In genomic region chr2:31122806-31123205, GRCm38 (mm10) we compare ENCODE assay signal across 24 mouse cellular contexts. TPM values are rescaled to one million over a fixed set of nuclear protein-coding genes. Genes with fewer than 3 reads are reported as not detected.
DNase-seq lines count a peak whose midpoint lies in the region; ATAC-seq and TF ChIP-seq lines count a peak whose summit lies in the region.
"Had no signal": no experiment of that assay in that cellular context is flagged by ENCODE, and none has a peak within 500 bp of the region (broad histone marks: within the 10 kb centered on the region; RNA-seq: fewer than 3 reads in every experiment).

No protein-coding gene starts in this region.

- DNase-seq in heart, adult 2 months, result no peak
- no peak for DNase-seq in heart, embryonic 10.5 days (ENCODE audit: low spot score)
- DNase-seq in liver, embryonic 11.5 days (ENCODE audit: low spot score), result no peak
- DNase-seq in hindbrain, postnatal 0 days (ENCODE audit: low spot score), result no peak
- DNase-seq: adrenal gland, adult 2 months; adrenal gland, postnatal 14 days; cerebellum, adult 11 months; cerebellum, adult 9-11 months; cerebellum, postnatal 25 days; gastrocnemius, postnatal 25 days; heart, adult 18-20 months; heart, postnatal 14 days; heart, postnatal 4 days had no signal

- no peak for TF ChIP-seq CTCF in heart, adult 2 months (IDR thresholded peaks at IDR 0.05)
- TF ChIP-seq CTCF in hindbrain, postnatal 0 days (IDR thresholded peaks at IDR 0.05; ENCODE audit: low read depth), result no peak

- H3K4me3 ChIP-seq in heart, adult 2 months, result no peak overlapping the region
- H3K4me3 ChIP-seq in heart, embryonic 10.5 days, result no peak overlapping the region
- H3K4me3 ChIP-seq in liver, embryonic 11.5 days (ENCODE audit: low read depth, low read length), result no peak overlapping the region
- no peak overlapping the region for H3K4me3 ChIP-seq in liver, embryonic 12.5 days
- H3K4me3 ChIP-seq in stomach, embryonic 16.5 days (replicated peaks; ENCODE audit: low read length), result no peak overlapping the region
- no peak overlapping the region for H3K4me3 ChIP-seq in hindbrain, postnatal 0 days (ENCODE audit: low read length)
- H3K4me3 ChIP-seq: embryonic facial prominence, embryonic 13.5 days; forebrain, embryonic 10.5 days; forebrain, embryonic 13.5 days; heart, embryonic 12.5 days had no signal

- H3K4me1 ChIP-seq in heart, adult 2 months (ENCODE audit: control insufficient read depth, insufficient read depth, low read length), result peaks cover 21% of the 10 kb centered on the region
- H3K4me1 ChIP-seq in heart, embryonic 10.5 days, result peaks cover 51% of the 10 kb centered on the region
- peaks cover 41% of the 10 kb centered on the region for H3K4me1 ChIP-seq in liver, embryonic 11.5 days (replicated peaks; ENCODE audit: control insufficient read depth, insufficient read depth, low read length)
- peaks cover 64% of the 10 kb centered on the region for H3K4me1 ChIP-seq in liver, embryonic 12.5 days
- H3K4me1 ChIP-seq in stomach, embryonic 16.5 days (ENCODE audit: control insufficient read depth, insufficient read depth, low read length), result peaks cover 23% of the 10 kb centered on the region
- H3K4me1 ChIP-seq in hindbrain, postnatal 0 days (ENCODE audit: insufficient read depth, low read length), result peaks cover 4% of the 10 kb centered on the region; the same call in 1 of the 2 replicates

- H3K27ac ChIP-seq in heart, adult 2 months, result peak overlapping the region; percentile 15; the same call in 1 of the 2 replicates
- H3K27ac ChIP-seq in heart, embryonic 10.5 days, result no peak overlapping the region
- H3K27ac ChIP-seq in liver, embryonic 11.5 days (ENCODE audit: low read depth, low read length), result peak overlapping the region; percentile 21; the same call in 1 of the 2 replicates
- no peak overlapping the region for H3K27ac ChIP-seq in liver, embryonic 12.5 days
- peak overlapping the region; percentile 35; the same call in 1 of the 2 replicates for H3K27ac ChIP-seq in stomach, embryonic 16.5 days (ENCODE audit: low read length)
- H3K27ac ChIP-seq in hindbrain, postnatal 0 days, result no peak overlapping the region
- H3K27ac ChIP-seq: embryonic facial prominence, embryonic 13.5 days; forebrain, embryonic 10.5 days; forebrain, embryonic 13.5 days; hindbrain, embryonic 14.5 days had no signal

- no peaks in the 10 kb centered on the region for H3K27me3 ChIP-seq in heart, adult 2 months (ENCODE audit: control insufficient read depth, insufficient read depth, low read length)
- H3K27me3 ChIP-seq in heart, embryonic 10.5 days (ENCODE audit: insufficient read depth, poor library complexity, severe bottlenecking), result no peaks in the 10 kb centered on the region
- no peaks in the 10 kb centered on the region for H3K27me3 ChIP-seq in liver, embryonic 11.5 days (replicated peaks; ENCODE audit: control insufficient read depth, insufficient read depth, low read length)
- H3K27me3 ChIP-seq in liver, embryonic 12.5 days (replicated peaks), result no peaks in the 10 kb centered on the region
- H3K27me3 ChIP-seq in stomach, embryonic 16.5 days (ENCODE audit: control insufficient read depth, insufficient read depth, low read length), result no peaks in the 10 kb centered on the region
- no peaks in the 10 kb centered on the region for H3K27me3 ChIP-seq in hindbrain, postnatal 0 days (ENCODE audit: insufficient read depth, low read length)
- H3K27me3 ChIP-seq: embryonic facial prominence, embryonic 13.5 days; forebrain, embryonic 13.5 days; heart, embryonic 12.5 days; Patski had no signal

- H3K79me2 ChIP-seq in heart, adult 2 months (replicated peaks; ENCODE audit: control insufficient read depth, insufficient read depth, low read length), result peaks cover 1% of the 10 kb centered on the region; the same call in 1 of the 2 replicates

- 71% methylated on average over 5 of the region's 5 CpGs for WGBS in heart, adult 2 months
- 85% methylated on average over 5 of the region's 5 CpGs for WGBS in heart, embryonic 10.5 days
- 90% methylated on average over 5 of the region's 5 CpGs for WGBS in liver, embryonic 11.5 days
- WGBS in liver, embryonic 12.5 days (ENCODE audit: insufficient replicate concordance), result 87% methylated on average over 5 of the region's 5 CpGs
- 89% methylated on average over 5 of the region's 5 CpGs for WGBS in stomach, embryonic 16.5 days
- 79% methylated on average over 5 of the region's 5 CpGs for WGBS in hindbrain, postnatal 0 days

- intact Hi-C loops in heart, adult 2 months (cut with DNase I), result no loop called here

- no peak overlapping the region for H3K4me2 ChIP-seq in liver, embryonic 11.5 days
- H3K4me2 ChIP-seq in liver, embryonic 12.5 days, result no peak overlapping the region
- H3K4me2 ChIP-seq in stomach, embryonic 16.5 days (ENCODE audit: low read depth, low read length), result no peak overlapping the region
- H3K4me2 ChIP-seq in hindbrain, postnatal 0 days (ENCODE audit: low read depth, low read length), result no peak overlapping the region
- H3K4me2 ChIP-seq: embryonic facial prominence, embryonic 13.5 days; forebrain, embryonic 13.5 days; heart, embryonic 12.5 days; hindbrain, embryonic 14.5 days had no signal

- no peaks in the 10 kb centered on the region for H3K9me3 ChIP-seq in heart, embryonic 10.5 days
- H3K9me3 ChIP-seq in liver, embryonic 11.5 days (ENCODE audit: control insufficient read depth, low read length), result no peaks in the 10 kb centered on the region
- H3K9me3 ChIP-seq in liver, embryonic 12.5 days (replicated peaks), result no peaks in the 10 kb centered on the region
- no peaks in the 10 kb centered on the region for H3K9me3 ChIP-seq in stomach, embryonic 16.5 days (replicated peaks; ENCODE audit: control insufficient read depth, low read length)
- no peaks in the 10 kb centered on the region for H3K9me3 ChIP-seq in hindbrain, postnatal 0 days (ENCODE audit: low read length)
- H3K9me3 ChIP-seq: embryonic facial prominence, embryonic 13.5 days; forebrain, embryonic 10.5 days; forebrain, embryonic 13.5 days; heart, embryonic 12.5 days had no signal

- H3K9ac ChIP-seq in heart, adult 2 months (ENCODE audit: low read depth, low read length), result no peak overlapping the region
- H3K9ac ChIP-seq in liver, embryonic 11.5 days (ENCODE audit: low read depth, low read length), result no peak overlapping the region
- H3K9ac ChIP-seq in liver, embryonic 12.5 days, result no peak overlapping the region
- H3K9ac ChIP-seq in stomach, embryonic 16.5 days (ENCODE audit: low read length), result no peak overlapping the region
- no peak overlapping the region for H3K9ac ChIP-seq in hindbrain, postnatal 0 days (replicated peaks; ENCODE audit: low read length)
- H3K9ac ChIP-seq: embryonic facial prominence, embryonic 13.5 days; forebrain, embryonic 13.5 days; heart, embryonic 12.5 days; hindbrain, embryonic 14.5 days had no signal

- no peaks in the 10 kb centered on the region; the same call in 1 of the 2 replicates for H3K36me3 ChIP-seq in heart, adult 2 months (ENCODE audit: control insufficient read depth, insufficient read depth, low read length)
- no peaks in the 10 kb centered on the region for H3K36me3 ChIP-seq in heart, embryonic 10.5 days
- H3K36me3 ChIP-seq in liver, embryonic 11.5 days (ENCODE audit: control insufficient read depth, insufficient read depth, low read length), result no peaks in the 10 kb centered on the region
- no peaks in the 10 kb centered on the region for H3K36me3 ChIP-seq in liver, embryonic 12.5 days
- H3K36me3 ChIP-seq in stomach, embryonic 16.5 days (ENCODE audit: control insufficient read depth, insufficient read depth, low read length), result no peaks in the 10 kb centered on the region
- H3K36me3 ChIP-seq in hindbrain, postnatal 0 days (ENCODE audit: insufficient read depth, low read length), result no peaks in the 10 kb centered on the region
- H3K36me3 ChIP-seq: embryonic facial prominence, embryonic 13.5 days; forebrain, embryonic 10.5 days had no signal

- TF ChIP-seq POLR2A in heart, adult 2 months (IDR thresholded peaks at IDR 0.05; ENCODE audit: insufficient read depth, low read depth, low read length), result no peak

- TF ChIP-seq EP300 in heart, adult 2 months (IDR thresholded peaks at IDR 0.05; ENCODE audit: insufficient read depth, low read depth, low read length), result no peak

- no peak for ATAC-seq in liver, embryonic 11.5 days (replicated peaks; ENCODE audit: low FRiP score)
- ATAC-seq in liver, embryonic 12.5 days, result no peak
- ATAC-seq in stomach, embryonic 16.5 days (ENCODE audit: insufficient read depth, low FRiP score), result no peak
- no peak for ATAC-seq in hindbrain, postnatal 0 days
- ATAC-seq: CD4-positive, CD25-positive, alpha-beta regulatory T cell, adult 4 months; forebrain, embryonic 13.5 days; forebrain, embryonic 16.5 days; intestine, postnatal 0 days; Patski had no signal

RNA-seq across cellular contexts. Expression of gene Fnbp1, which starts 19.0 kb away (rescaled TPM):
- total RNA-seq in heart, adult 2 months (2021), result 10 to 100 TPM; 49.0 to 53.6 TPM
- polyA plus RNA-seq in heart, adult 2 months (2012; rRNA removed), result 40.3 and 46.1 TPM in 2 replicates
- polyA plus RNA-seq in heart, embryonic 10.5 days (2016; fragmentation: Nextera tagmentation; extraction: Ambion mirVana), result 17.7 and 21.6 TPM in 2 replicates
- 19.3 and 20.6 TPM in 2 replicates for polyA plus RNA-seq in liver, embryonic 11.5 days (2014; fragmentation: Nextera tagmentation; extraction: Ambion mirVana)
- polyA plus RNA-seq in liver, embryonic 12.5 days (2016; fragmentation: Nextera tagmentation; extraction: Ambion mirVana), result 11.1 and 11.4 TPM in 2 replicates
- polyA plus RNA-seq in stomach, embryonic 16.5 days (2015; fragmentation: Nextera tagmentation; extraction: Ambion mirVana), result 34.6 and 36.8 TPM in 2 replicates
- total RNA-seq in hindbrain, postnatal 0 days (2014; rRNA removed), result 20.1 and 24.1 TPM in 2 replicates
- polyA plus RNA-seq in hindbrain, postnatal 0 days (2015; fragmentation: Nextera tagmentation; extraction: Ambion mirVana), result 31.0 and 32.1 TPM in 2 replicates

RNA-seq across cellular contexts. Expression of gene Gpr107, which starts 29.3 kb away (rescaled TPM):
- 10 to 100 TPM; 29.0 to 30.9 TPM for total RNA-seq in heart, adult 2 months (2021)
- 16.0 and 32.3 TPM in 2 replicates for polyA plus RNA-seq in heart, adult 2 months (2012; rRNA removed)
- 35.9 and 37.4 TPM in 2 replicates for polyA plus RNA-seq in heart, embryonic 10.5 days (2016; fragmentation: Nextera tagmentation; extraction: Ambion mirVana)
- polyA plus RNA-seq in liver, embryonic 11.5 days (2014; fragmentation: Nextera tagmentation; extraction: Ambion mirVana), result 17.3 and 21.5 TPM in 2 replicates
- 18.8 and 19.3 TPM in 2 replicates for polyA plus RNA-seq in liver, embryonic 12.5 days (2016; fragmentation: Nextera tagmentation; extraction: Ambion mirVana)
- polyA plus RNA-seq in stomach, embryonic 16.5 days (2015; fragmentation: Nextera tagmentation; extraction: Ambion mirVana), result 34.8 and 39.3 TPM in 2 replicates
- total RNA-seq in hindbrain, postnatal 0 days (2014; rRNA removed), result 49.3 and 52.9 TPM in 2 replicates
- 28.2 and 31.9 TPM in 2 replicates for polyA plus RNA-seq in hindbrain, postnatal 0 days (2015; fragmentation: Nextera tagmentation; extraction: Ambion mirVana)

Comparison
In these comparisons a context has a peak if more than half of its experiments do, and no peak if none do; other contexts are left out.
1. H3K27ac ChIP-seq: peak in heart, adult 2 months (single experiment), liver, embryonic 11.5 days (single experiment) and stomach, embryonic 16.5 days (single experiment); none in heart, embryonic 10.5 days (single experiment), liver, embryonic 12.5 days (single experiment) and hindbrain, postnatal 0 days (single experiment).